Mouse (Mus musculus): ENCODE data around the gene Gm6034. TPM values are rescaled to one million over a fixed set of nuclear protein-coding genes. Genes with fewer than 3 reads are reported as not detected.
A peak's percentile ranks its signal among the peaks of the same experiment; 100 is the strongest.
"Not testable (repeated sequence)": the region's sequence is repeated elsewhere in the genome, so short reads cannot be mapped to it uniquely, and the experiment has no call there.

The Gm6034 gene
- polyA plus RNA-seq, 1 experiment from 2014 or later = not detected

DNA sequence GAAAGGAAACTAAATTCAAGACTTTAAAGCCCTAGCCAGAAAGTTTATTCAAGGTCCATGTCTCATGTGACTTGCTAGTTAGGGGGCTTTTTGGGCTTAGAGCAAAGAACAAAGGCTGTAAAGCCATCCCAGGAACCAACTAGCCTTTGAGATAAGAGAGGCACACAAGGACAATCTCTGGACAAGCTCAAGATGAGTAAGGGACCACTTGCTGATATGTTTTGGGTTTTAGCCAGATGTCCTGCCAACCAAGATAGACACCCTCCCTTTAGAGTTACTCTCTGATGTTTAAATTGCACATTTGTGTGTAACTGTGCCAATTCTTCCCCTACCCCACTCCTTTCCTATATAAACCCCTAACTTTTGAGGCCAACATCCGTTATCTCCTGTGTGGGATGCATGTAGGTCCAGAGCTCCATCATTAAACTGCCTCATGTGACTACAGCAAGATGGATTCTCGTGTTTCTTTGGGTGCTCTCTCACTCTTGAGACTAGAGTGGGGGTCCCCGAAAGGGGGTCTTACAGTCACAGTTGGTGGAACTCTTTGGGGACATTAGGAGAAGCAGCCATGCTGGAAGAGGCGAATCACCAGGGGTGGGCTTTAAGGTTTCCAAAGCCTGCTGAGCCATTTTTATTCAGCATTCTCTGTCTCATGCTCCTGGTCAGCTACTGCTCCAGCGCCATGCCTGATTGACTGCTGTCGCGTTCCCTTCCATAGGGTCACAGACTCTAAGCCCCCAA, 13.7 kb upstream of the Gm6034 start:
- H3K27ac ChIP-seq = no peak overlapping the region
- H3K36me3 ChIP-seq = no peaks in the 10 kb centered on the region
- no peaks in the 10 kb centered on the region for H3K9me3 ChIP-seq (replicated peaks)
- DNase-seq (ENCODE audit: low spot score) = no peak
- WGBS = 87% methylated on average over 7 of the region's 7 CpGs
- no peak overlapping the region for H3K4me3 ChIP-seq
- H3K4me1 ChIP-seq = peaks cover 9% of the 10 kb centered on the region
- H3K27me3 ChIP-seq (ENCODE audit: low read depth, poor library complexity, severe bottlenecking) = peaks cover 28% of the 10 kb centered on the region

- not testable (repeated sequence) for H3K4me1 ChIP-seq
Observed at GRCm38 (mm10) chr17:36030046-36030702, 12.6 kb upstream of the Gm6034 start.

GRCm38 (mm10) chr17:36030703-36031582, 11.8 kb upstream of the Gm6034 start:
- WGBS = 47% methylated on average over 8 of the region's 8 CpGs
- not testable (repeated sequence) for H3K36me3 ChIP-seq; H3K4me1 ChIP-seq; DNase-seq (ENCODE audit: low spot score); H3K4me3 ChIP-seq; H3K27ac ChIP-seq; H3K9me3 ChIP-seq (replicated peaks)
- peaks cover 28% of the 10 kb centered on the region for H3K27me3 ChIP-seq (ENCODE audit: low read depth, poor library complexity, severe bottlenecking)

More at GRCm38 (mm10) chr17:36030046-36030702, 12.6 kb upstream of the Gm6034 start:
- 74% methylated on average over 4 of the region's 4 CpGs for WGBS
- H3K27me3 ChIP-seq (ENCODE audit: low read depth, poor library complexity, severe bottlenecking) = peaks cover 28% of the 10 kb centered on the region
- H3K9me3 ChIP-seq (replicated peaks); H3K36me3 ChIP-seq; DNase-seq (ENCODE audit: low spot score); H3K27ac ChIP-seq; H3K4me3 ChIP-seq: not testable (repeated sequence)

GRCm38 (mm10) chr17:36031583-36032331, 11.0 kb upstream of the Gm6034 start:
- H3K36me3 ChIP-seq; H3K27ac ChIP-seq; H3K4me1 ChIP-seq; H3K9me3 ChIP-seq (replicated peaks): not testable (repeated sequence)
- DNase-seq (ENCODE audit: low spot score) = peak; percentile 46
- Histone ChIP-seq H3K4me3 (peak overlapping the region; percentile 52), H3K27me3 (ENCODE audit: low read depth, poor library complexity, severe bottlenecking) (peaks cover 28% of the 10 kb centered on the region)
- 2% methylated on average over 40 of the region's 40 CpGs for WGBS

GRCm38 (mm10) chr17:36032351-36032875, 10.3 kb upstream of the Gm6034 start, which contains the start of gene H2-T23:
Gene H2-T23 (minus strand): TSS chr17:36032855.
- H3K9me3 ChIP-seq (replicated peaks); H3K4me1 ChIP-seq; H3K36me3 ChIP-seq; H3K27ac ChIP-seq: not testable (repeated sequence)
- Histone ChIP-seq H3K27me3 (ENCODE audit: low read depth, poor library complexity, severe bottlenecking) (peaks cover 28% of the 10 kb centered on the region), H3K4me3 (peak within 1 kb of the TSS; percentile 52)
- peak; percentile 52 for DNase-seq (ENCODE audit: low spot score)
- WGBS = 1% methylated on average over 25 of the region's 25 CpGs

DNA sequence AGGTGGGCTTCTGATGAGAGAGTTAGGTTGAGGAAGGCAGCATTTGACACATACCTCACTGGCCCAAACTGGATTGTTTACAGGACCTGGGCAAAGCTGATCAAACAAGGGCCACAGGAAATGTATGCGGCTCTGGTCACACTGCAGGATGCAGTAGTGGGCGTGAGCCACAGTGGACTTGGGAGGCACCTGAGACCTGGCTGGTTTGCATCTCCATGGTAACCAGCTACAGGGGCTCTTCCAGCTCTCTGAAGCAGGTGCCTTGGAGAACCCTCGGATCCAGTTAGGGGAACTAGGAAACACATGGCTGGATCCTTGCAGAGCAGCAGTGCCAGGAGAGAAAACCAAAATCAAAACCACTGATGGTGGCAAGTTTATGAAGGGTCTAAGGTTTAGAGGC, 8.2 kb upstream of the Gm6034 start:
- peaks cover 28% of the 10 kb centered on the region for H3K27me3 ChIP-seq (ENCODE audit: low read depth, poor library complexity, severe bottlenecking)
- not testable (repeated sequence) for H3K9me3 ChIP-seq (replicated peaks); DNase-seq (ENCODE audit: low spot score); H3K4me1 ChIP-seq; H3K36me3 ChIP-seq; H3K4me3 ChIP-seq; H3K27ac ChIP-seq
- WGBS = 51% methylated on average over 3 of the region's 3 CpGs

- not testable (repeated sequence) for H3K4me3 ChIP-seq; H3K27ac ChIP-seq; H3K36me3 ChIP-seq; H3K4me1 ChIP-seq; H3K9me3 ChIP-seq (replicated peaks); DNase-seq (ENCODE audit: low spot score)
- 46% methylated on average over 3 of the region's 3 CpGs for WGBS
- peaks cover 31% of the 10 kb centered on the region for H3K27me3 ChIP-seq (ENCODE audit: low read depth, poor library complexity, severe bottlenecking)
Observed at GRCm38 (mm10) chr17:36035010-36035638, 7.6 kb upstream of the Gm6034 start.

DNA sequence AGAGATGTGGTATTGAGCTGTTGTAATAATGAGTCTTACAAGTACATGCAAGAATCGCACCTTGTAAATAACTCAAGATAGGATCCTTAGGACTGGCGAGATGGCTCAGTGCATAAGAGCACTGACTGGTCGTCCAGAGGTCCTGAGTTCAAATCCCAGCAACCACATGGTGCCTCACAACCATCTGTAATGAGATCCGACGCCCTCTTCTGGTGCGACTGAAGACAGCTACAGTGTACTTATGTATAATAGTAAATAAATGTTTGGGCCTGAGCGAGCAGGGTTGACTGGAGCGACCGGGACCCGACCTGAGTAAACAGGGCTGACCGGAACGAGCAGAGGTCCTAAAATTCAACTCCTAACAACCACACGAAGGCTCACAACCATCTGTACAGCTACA, 6.6 kb upstream of the Gm6034 start:
- H3K9me3 ChIP-seq (replicated peaks); DNase-seq (ENCODE audit: low spot score); H3K4me3 ChIP-seq; H3K27ac ChIP-seq; H3K4me1 ChIP-seq; H3K36me3 ChIP-seq: not testable (repeated sequence)
- WGBS = 85% methylated on average over 13 of the region's 13 CpGs
- peaks cover 29% of the 10 kb centered on the region for H3K27me3 ChIP-seq (ENCODE audit: low read depth, poor library complexity, severe bottlenecking)

- H3K27me3 ChIP-seq (ENCODE audit: low read depth, poor library complexity, severe bottlenecking) = peaks cover 28% of the 10 kb centered on the region
- H3K4me1 ChIP-seq; H3K27ac ChIP-seq; H3K4me3 ChIP-seq; DNase-seq (ENCODE audit: low spot score); H3K9me3 ChIP-seq (replicated peaks); H3K36me3 ChIP-seq: not testable (repeated sequence)
- WGBS = 82% methylated on average over 2 of the region's 2 CpGs
Observed at GRCm38 (mm10) chr17:36040604-36041003, 2.2 kb upstream of the Gm6034 start.

DNA sequence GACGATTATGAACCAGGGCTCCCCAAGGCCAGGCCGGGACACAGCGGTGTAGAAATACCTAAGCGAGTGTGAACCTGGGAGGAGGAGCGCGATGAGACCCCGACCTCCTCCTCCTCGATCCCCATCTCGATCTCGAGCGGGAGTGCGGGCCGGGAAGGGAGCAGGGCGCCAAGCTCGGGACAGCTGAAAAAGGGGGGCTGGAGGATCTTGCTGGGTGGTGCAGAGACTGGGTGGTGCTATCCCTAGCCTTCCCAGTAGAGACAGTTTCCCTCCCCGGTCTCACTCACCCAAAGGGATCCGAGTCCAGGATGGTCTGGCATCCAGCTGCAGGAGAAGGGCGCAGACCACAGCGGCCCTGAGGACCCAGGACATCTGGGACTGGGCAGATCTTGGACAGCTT, 706 bp upstream of the Gm6034 start:
- H3K27ac ChIP-seq; H3K4me1 ChIP-seq; DNase-seq (ENCODE audit: low spot score); H3K9me3 ChIP-seq (replicated peaks); H3K36me3 ChIP-seq: not testable (repeated sequence)
- Histone ChIP-seq H3K27me3 (ENCODE audit: low read depth, poor library complexity, severe bottlenecking) (peaks cover 28% of the 10 kb centered on the region), H3K4me3 (peak overlapping the region; percentile 48)
- WGBS = 2% methylated on average over 19 of the region's 19 CpGs

GRCm38 (mm10) chr17:36043286-36043685, 525 bp downstream of the Gm6034 start:
- no peaks in the 10 kb centered on the region for H3K9me3 ChIP-seq (replicated peaks)
- WGBS = 88% methylated on average over 3 of the region's 3 CpGs
- H3K27ac ChIP-seq = no peak overlapping the region
- H3K36me3 ChIP-seq = no peaks in the 10 kb centered on the region
- peak overlapping the region; percentile 48; the same call in 1 of the 2 replicates for H3K4me3 ChIP-seq
- peaks cover 28% of the 10 kb centered on the region for H3K27me3 ChIP-seq (ENCODE audit: low read depth, poor library complexity, severe bottlenecking)
- DNase-seq (ENCODE audit: low spot score) = no peak
- H3K4me1 ChIP-seq = 0 out of 2 replicates have a peak, but pooled peaks cover 6% of the 10 kb centered on the region

DNA sequence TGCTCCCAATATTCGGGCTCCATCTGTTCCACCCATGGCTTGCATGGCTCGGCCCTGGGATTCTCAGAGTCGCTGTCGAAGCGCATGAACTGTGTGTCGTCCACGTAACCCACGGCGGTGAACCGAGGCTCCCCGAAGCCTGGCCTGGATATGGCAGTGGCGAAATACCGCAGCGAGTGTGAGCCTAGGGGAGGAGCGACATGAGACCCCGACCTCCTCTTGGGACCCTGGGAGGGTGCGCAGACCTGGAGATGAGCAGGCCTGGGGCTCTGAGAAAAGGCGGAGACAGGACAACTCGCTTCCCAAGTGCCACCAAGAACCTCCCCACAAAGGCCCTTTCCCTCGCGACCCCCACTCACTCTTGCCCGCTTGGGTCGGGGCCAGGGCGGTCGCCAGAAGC, 15.2 kb downstream of the Gm6034 start:
- not testable (repeated sequence) for H3K27ac ChIP-seq; H3K4me3 ChIP-seq; H3K4me1 ChIP-seq; DNase-seq (ENCODE audit: low spot score); H3K27me3 ChIP-seq (ENCODE audit: low read depth, poor library complexity, severe bottlenecking); H3K36me3 ChIP-seq; H3K9me3 ChIP-seq (replicated peaks)
- WGBS = 91% methylated on average over 25 of the region's 25 CpGs

Measured in limb, embryonic 10.5 days (tissue).